Mouse (Mus musculus): Measurements from ENCODE around the gene Aloxe3. TPM values are rescaled to one million over a fixed set of nuclear protein-coding genes. Genes with fewer than 3 reads are reported as not detected.
A peak's percentile ranks its signal among the peaks of the same experiment; 100 is the strongest.

Aloxe3 gene
- polyA plus RNA-seq, 1 experiment: 0.82 TPM

GRCm38 (mm10) chr11:69096360-69096986 is 29.2 kb upstream of the Aloxe3 start:
- Histone ChIP-seq H3K4me1 (ENCODE audit: control insufficient read depth, insufficient read depth, low read length) (peaks cover 13% of the 10 kb centered on the region; the same call in 1 of the 2 replicates), H3K4me3 (replicated peaks; ENCODE audit: control insufficient read depth, low read depth, low read length) (peak overlapping the region; percentile 80), H3K27ac (ENCODE audit: control insufficient read depth, insufficient read depth, low read depth, low read length, poor library complexity) (peak overlapping the region; percentile 81)
- TF ChIP-seq CTCF (IDR thresholded peaks at IDR 0.05; ENCODE audit: control insufficient read depth, insufficient read depth, low read length) (no peak; the same call in 1 of the 2 replicates), POLR2A (IDR thresholded peaks at IDR 0.05; ENCODE audit: borderline replicate concordance, control insufficient read depth, low read depth, low read length) (no peak)
- WGBS: 12% methylated on average over 9 of the region's 9 CpGs

- Histone ChIP-seq H3K4me3 (replicated peaks; ENCODE audit: control insufficient read depth, low read depth, low read length) (peak overlapping the region; percentile 40), H3K27ac (ENCODE audit: control insufficient read depth, insufficient read depth, low read depth, low read length, poor library complexity) (peak overlapping the region; percentile 81), H3K4me1 (ENCODE audit: control insufficient read depth, insufficient read depth, low read length) (peaks cover 13% of the 10 kb centered on the region; the same call in 1 of the 2 replicates)
- 1% methylated on average over 29 of the region's 29 CpGs for WGBS
- TF ChIP-seq CTCF (IDR thresholded peaks at IDR 0.05; ENCODE audit: control insufficient read depth, insufficient read depth, low read length) (no peak), POLR2A (IDR thresholded peaks at IDR 0.05; ENCODE audit: borderline replicate concordance, control insufficient read depth, low read depth, low read length) (peak; percentile 67; the same call in 1 of the 2 replicates)
Measured at GRCm38 (mm10) chr11:69096987-69097900, 28.5 kb upstream of the Aloxe3 start.

GRCm38 (mm10) chr11:69098039-69098761 is 27.5 kb upstream of the Aloxe3 start:
- WGBS: 17% methylated on average over 8 of the region's 8 CpGs
- H3K4me3 ChIP-seq (replicated peaks; ENCODE audit: control insufficient read depth, low read depth, low read length): peak overlapping the region; percentile 6
- H3K4me1 ChIP-seq (ENCODE audit: control insufficient read depth, insufficient read depth, low read length): peaks cover 13% of the 10 kb centered on the region; the same call in 1 of the 2 replicates
- H3K27ac ChIP-seq (ENCODE audit: control insufficient read depth, insufficient read depth, low read depth, low read length, poor library complexity): peak overlapping the region; percentile 92
- TF ChIP-seq CTCF (IDR thresholded peaks at IDR 0.05; ENCODE audit: control insufficient read depth, insufficient read depth, low read length): no peak
- TF ChIP-seq POLR2A (IDR thresholded peaks at IDR 0.05; ENCODE audit: borderline replicate concordance, control insufficient read depth, low read depth, low read length): no peak

DNA sequence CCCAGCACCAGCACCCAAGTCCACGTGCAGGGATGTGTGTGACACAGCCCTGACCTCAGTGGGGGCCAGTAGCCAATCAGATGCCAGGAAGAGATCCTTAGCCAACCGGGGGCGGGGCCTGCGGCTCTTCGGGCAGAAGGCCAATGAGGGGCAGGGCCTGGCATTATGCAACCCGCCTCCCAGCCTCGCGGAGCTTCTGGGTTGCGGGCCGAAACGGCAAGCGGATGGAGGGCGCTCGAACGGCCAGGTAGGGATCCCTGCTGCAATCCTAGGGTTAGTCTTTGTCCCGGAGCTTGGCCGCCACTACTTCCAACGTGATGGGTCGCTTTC is 27.0 kb upstream of the Aloxe3 start:
- Histone ChIP-seq H3K4me3 (replicated peaks; ENCODE audit: control insufficient read depth, low read depth, low read length) (peak overlapping the region; percentile 70), H3K4me1 (ENCODE audit: control insufficient read depth, insufficient read depth, low read length) (peaks cover 13% of the 10 kb centered on the region; the same call in 1 of the 2 replicates), H3K27ac (ENCODE audit: control insufficient read depth, insufficient read depth, low read depth, low read length, poor library complexity) (peak overlapping the region; percentile 92)
- 1% methylated on average over 19 of the region's 19 CpGs for WGBS
- TF ChIP-seq CTCF (IDR thresholded peaks at IDR 0.05; ENCODE audit: control insufficient read depth, insufficient read depth, low read length) (no peak), POLR2A (IDR thresholded peaks at IDR 0.05; ENCODE audit: borderline replicate concordance, control insufficient read depth, low read depth, low read length) (peak; percentile 48; the same call in 1 of the 2 replicates)

GRCm38 (mm10) chr11:69099177-69099914 is 26.4 kb upstream of the Aloxe3 start:
- TF ChIP-seq POLR2A (IDR thresholded peaks at IDR 0.05; ENCODE audit: borderline replicate concordance, control insufficient read depth, low read depth, low read length): no peak
- no peak for TF ChIP-seq CTCF (IDR thresholded peaks at IDR 0.05; ENCODE audit: control insufficient read depth, insufficient read depth, low read length)
- under 1% methylated on average over 22 of the region's 22 CpGs for WGBS
- peak overlapping the region; percentile 92 for H3K27ac ChIP-seq (ENCODE audit: control insufficient read depth, insufficient read depth, low read depth, low read length, poor library complexity)
- H3K4me1 ChIP-seq (ENCODE audit: control insufficient read depth, insufficient read depth, low read length): peaks cover 13% of the 10 kb centered on the region; the same call in 1 of the 2 replicates
- peak overlapping the region; percentile 70 for H3K4me3 ChIP-seq (replicated peaks; ENCODE audit: control insufficient read depth, low read depth, low read length)

DNA sequence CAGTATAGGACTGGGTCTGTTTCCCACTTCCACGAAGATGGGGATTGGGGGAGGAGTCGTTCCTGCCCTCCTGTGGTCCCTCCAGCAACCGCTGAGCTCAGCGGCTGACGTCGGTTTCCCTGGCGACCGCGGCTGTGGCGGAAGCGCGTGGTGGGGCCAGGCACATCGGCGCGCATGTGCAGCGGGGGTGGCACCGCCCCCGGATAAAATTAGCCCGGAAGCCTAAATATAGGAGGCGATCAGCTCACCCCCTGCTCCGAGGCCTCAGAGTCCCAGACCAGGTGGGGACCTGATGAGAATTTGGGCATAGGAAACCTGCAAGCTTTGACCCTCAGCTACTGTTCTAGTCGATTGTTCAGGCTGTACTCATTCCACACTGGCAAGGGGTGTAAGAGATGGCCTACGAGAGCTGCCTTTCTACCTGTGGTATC is 25.8 kb upstream of the Aloxe3 start:
- H3K4me1 ChIP-seq (ENCODE audit: control insufficient read depth, insufficient read depth, low read length): peaks cover 13% of the 10 kb centered on the region; the same call in 1 of the 2 replicates
- under 1% methylated on average over 23 of the region's 23 CpGs for WGBS
- H3K4me3 ChIP-seq (replicated peaks; ENCODE audit: control insufficient read depth, low read depth, low read length): peak overlapping the region; percentile 70
- TF ChIP-seq CTCF (IDR thresholded peaks at IDR 0.05; ENCODE audit: control insufficient read depth, insufficient read depth, low read length) (peak; percentile 12; the same call in 1 of the 2 replicates), POLR2A (IDR thresholded peaks at IDR 0.05; ENCODE audit: borderline replicate concordance, control insufficient read depth, low read depth, low read length) (peak; percentile 51; the same call in 1 of the 2 replicates)
- H3K27ac ChIP-seq (ENCODE audit: control insufficient read depth, insufficient read depth, low read depth, low read length, poor library complexity): peak overlapping the region; percentile 92

- peak overlapping the region; percentile 92; the same call in 1 of the 2 replicates for H3K27ac ChIP-seq (ENCODE audit: control insufficient read depth, insufficient read depth, low read depth, low read length, poor library complexity)
- H3K4me1 ChIP-seq (ENCODE audit: control insufficient read depth, insufficient read depth, low read length): peaks cover 13% of the 10 kb centered on the region; the same call in 1 of the 2 replicates
- WGBS: 62% methylated on average over 20 of the region's 20 CpGs
- no peak for TF ChIP-seq POLR2A (IDR thresholded peaks at IDR 0.05; ENCODE audit: borderline replicate concordance, control insufficient read depth, low read depth, low read length)
- no peak for TF ChIP-seq CTCF (IDR thresholded peaks at IDR 0.05; ENCODE audit: control insufficient read depth, insufficient read depth, low read length)
- no peak overlapping the region for H3K4me3 ChIP-seq (replicated peaks; ENCODE audit: control insufficient read depth, low read depth, low read length)
Measured at GRCm38 (mm10) chr11:69100639-69101360, 24.9 kb upstream of the Aloxe3 start.

Data from bone marrow, adult 2 months (tissue).